Mouse (Mus musculus): ENCODE results near the gene Zfp276. TPM values are rescaled to one million over a fixed set of nuclear protein-coding genes. Genes with fewer than 3 reads are reported as not detected.
"Not testable (repeated sequence)": the region's sequence is repeated elsewhere in the genome, so short reads cannot be mapped to it uniquely, and the experiment has no call there.

Zfp276 gene
- polyA plus RNA-seq, 1 experiment from 2014 or later: 7.8 TPM

- TF ChIP-seq EP300 (optimal IDR thresholded peaks at IDR 0.05): no peak
- no peak for TF ChIP-seq CTCF (IDR thresholded peaks at IDR 0.05; ENCODE audit: low read depth)
- ATAC-seq (ENCODE audit: low FRiP score, low TSS enrichment) (no peak), DNase-seq (ENCODE audit: low spot score) (no peak)
- Histone ChIP-seq H3K27me3 (ENCODE audit: control insufficient read depth, insufficient read depth, low read length) (no peaks in the 10 kb centered on the region), H3K4me2 (replicated peaks; ENCODE audit: low read depth) (no peak overlapping the region), H3K27ac (replicated peaks) (no peak overlapping the region), H3K9me3 (ENCODE audit: control insufficient read depth, low read length) (no peaks in the 10 kb centered on the region), H3K4me3 (ENCODE audit: low read depth, low read length) (no peak overlapping the region), H3K36me3 (ENCODE audit: control insufficient read depth, insufficient read depth, low read length) (no peaks in the 10 kb centered on the region), H3K9ac (ENCODE audit: low read length) (no peak overlapping the region), H3K4me1 (replicated peaks; ENCODE audit: control insufficient read depth, insufficient read depth) (peaks cover 4% of the 10 kb centered on the region; the same call in 1 of the 2 replicates)
- WGBS: 48% methylated on average over 1 of the region's 1 CpGs
These were observed 33.1 kb upstream of the Zfp276 start for GRCm38 (mm10) chr8:123220917-123221316.

GRCm38 (mm10) chr8:123224278-123225266 is 29.4 kb upstream of the Zfp276 start, which contains the start of gene Cdk10:
Cdk10 (plus strand) TSS chr8:123224842.
- no peak for TF ChIP-seq EP300 (optimal IDR thresholded peaks at IDR 0.05)
- peak; percentile 32; the same call in 1 of the 2 replicates for TF ChIP-seq CTCF (IDR thresholded peaks at IDR 0.05; ENCODE audit: low read depth)

GRCm38 (mm10) chr8:123228416-123228815 is 25.6 kb upstream of the Zfp276 start:
- ATAC-seq (ENCODE audit: low FRiP score, low TSS enrichment) (no peak), DNase-seq (ENCODE audit: low spot score) (no peak)
- 100% methylated on average over 1 of the region's 1 CpGs for WGBS
- peaks cover 7% of the 10 kb centered on the region; the same call in 1 of the 2 replicates for H3K36me3 ChIP-seq (ENCODE audit: control insufficient read depth, insufficient read depth, low read length)
- H3K4me3 ChIP-seq (ENCODE audit: low read depth, low read length): no peak overlapping the region
- no peaks in the 10 kb centered on the region for H3K27me3 ChIP-seq (ENCODE audit: control insufficient read depth, insufficient read depth, low read length)
- no peak overlapping the region for H3K9ac ChIP-seq (ENCODE audit: low read length)
- no peak overlapping the region for H3K4me2 ChIP-seq (replicated peaks; ENCODE audit: low read depth)
- no peaks in the 10 kb centered on the region for H3K9me3 ChIP-seq (ENCODE audit: control insufficient read depth, low read length)
- peaks cover 4% of the 10 kb centered on the region; the same call in 1 of the 2 replicates for H3K4me1 ChIP-seq (replicated peaks; ENCODE audit: control insufficient read depth, insufficient read depth)
- H3K27ac ChIP-seq (replicated peaks): no peak overlapping the region
- TF ChIP-seq CTCF (IDR thresholded peaks at IDR 0.05; ENCODE audit: low read depth) (no peak), EP300 (optimal IDR thresholded peaks at IDR 0.05) (no peak)

More at GRCm38 (mm10) chr8:123224278-123225266, 29.4 kb upstream of the Zfp276 start, which contains the start of gene Cdk10:
- Histone ChIP-seq H3K27ac (replicated peaks) (peak within 1 kb of the TSS; percentile 81), H3K36me3 (ENCODE audit: control insufficient read depth, insufficient read depth, low read length) (peaks cover 7% of the 10 kb centered on the region; the same call in 1 of the 2 replicates), H3K4me3 (ENCODE audit: low read depth, low read length) (peak within 1 kb of the TSS; percentile 80), H3K27me3 (ENCODE audit: control insufficient read depth, insufficient read depth, low read length) (no peaks in the 10 kb centered on the region), H3K4me2 (replicated peaks; ENCODE audit: low read depth) (peak within 1 kb of the TSS; percentile 80), H3K4me1 (replicated peaks; ENCODE audit: control insufficient read depth, insufficient read depth) (peaks cover 4% of the 10 kb centered on the region; the same call in 1 of the 2 replicates), H3K9me3 (ENCODE audit: control insufficient read depth, low read length) (no peaks in the 10 kb centered on the region), H3K9ac (ENCODE audit: low read length) (peak within 1 kb of the TSS; percentile 84)
- peak; percentile 95 for DNase-seq (ENCODE audit: low spot score)
- peak; percentile 90 for ATAC-seq (ENCODE audit: low FRiP score, low TSS enrichment)
- 2% methylated on average over 57 of the region's 59 CpGs for WGBS

GRCm38 (mm10) chr8:123230326-123230725 is 23.7 kb upstream of the Zfp276 start:
- not testable (repeated sequence) for H3K4me3 ChIP-seq (ENCODE audit: low read depth, low read length); H3K4me2 ChIP-seq (replicated peaks; ENCODE audit: low read depth); H3K36me3 ChIP-seq (ENCODE audit: control insufficient read depth, insufficient read depth, low read length); DNase-seq (ENCODE audit: low spot score); H3K9me3 ChIP-seq (ENCODE audit: control insufficient read depth, low read length); H3K4me1 ChIP-seq (replicated peaks; ENCODE audit: control insufficient read depth, insufficient read depth); ATAC-seq (ENCODE audit: low FRiP score, low TSS enrichment); H3K27ac ChIP-seq (replicated peaks); H3K27me3 ChIP-seq (ENCODE audit: control insufficient read depth, insufficient read depth, low read length); H3K9ac ChIP-seq (ENCODE audit: low read length)
- 81% methylated on average over 11 of the region's 11 CpGs for WGBS

- peaks cover 7% of the 10 kb centered on the region; the same call in 1 of the 2 replicates for H3K36me3 ChIP-seq (ENCODE audit: control insufficient read depth, insufficient read depth, low read length)
- H3K4me2 ChIP-seq (replicated peaks; ENCODE audit: low read depth): no peak overlapping the region
- peaks cover 6% of the 10 kb centered on the region for H3K4me1 ChIP-seq (replicated peaks; ENCODE audit: control insufficient read depth, insufficient read depth)
- H3K9ac ChIP-seq (ENCODE audit: low read length): no peak overlapping the region
- no peak overlapping the region for H3K27ac ChIP-seq (replicated peaks)
- H3K27me3 ChIP-seq (ENCODE audit: control insufficient read depth, insufficient read depth, low read length): no peaks in the 10 kb centered on the region
- no peaks in the 10 kb centered on the region for H3K9me3 ChIP-seq (ENCODE audit: control insufficient read depth, low read length)
- no peak overlapping the region for H3K4me3 ChIP-seq (ENCODE audit: low read depth, low read length)
- WGBS: 52% methylated on average over 5 of the region's 5 CpGs
- no peak for ATAC-seq (ENCODE audit: low FRiP score, low TSS enrichment)
- DNase-seq (ENCODE audit: low spot score): no peak
- no peak for TF ChIP-seq EP300 (optimal IDR thresholded peaks at IDR 0.05)
- peak; percentile 59 for TF ChIP-seq CTCF (IDR thresholded peaks at IDR 0.05; ENCODE audit: low read depth)
These were observed 22.3 kb upstream of the Zfp276 start for GRCm38 (mm10) chr8:123231742-123232141.

- 34% methylated on average over 7 of the region's 7 CpGs for WGBS
- no peak overlapping the region for H3K27ac ChIP-seq (replicated peaks)
- ATAC-seq (ENCODE audit: low FRiP score, low TSS enrichment): no peak
These were observed 21.4 kb upstream of the Zfp276 start for GRCm38 (mm10) chr8:123232553-123232952.

More at GRCm38 (mm10) chr8:123232553-123232952, 21.4 kb upstream of the Zfp276 start:
- Histone ChIP-seq H3K4me1 (replicated peaks; ENCODE audit: control insufficient read depth, insufficient read depth) (peaks cover 6% of the 10 kb centered on the region), H3K4me2 (replicated peaks; ENCODE audit: low read depth) (no peak overlapping the region), H3K27me3 (ENCODE audit: control insufficient read depth, insufficient read depth, low read length) (no peaks in the 10 kb centered on the region), H3K36me3 (ENCODE audit: control insufficient read depth, insufficient read depth, low read length) (peaks cover 5% of the 10 kb centered on the region; the same call in 1 of the 2 replicates), H3K4me3 (ENCODE audit: low read depth, low read length) (no peak overlapping the region), H3K9ac (ENCODE audit: low read length) (no peak overlapping the region), H3K9me3 (ENCODE audit: control insufficient read depth, low read length) (no peaks in the 10 kb centered on the region)
- DNase-seq (ENCODE audit: low spot score): no peak
- no peak for TF ChIP-seq EP300 (optimal IDR thresholded peaks at IDR 0.05)
- no peak for TF ChIP-seq CTCF (IDR thresholded peaks at IDR 0.05; ENCODE audit: low read depth)
